8 mouse cellular contexts compared by ENCODE assay signal in genomic region chr4:149564452-149565407, GRCm38 (mm10). TPM values are rescaled to one million over a fixed set of nuclear protein-coding genes. Genes with fewer than 3 reads are reported as not detected.
DNase-seq lines count a peak whose midpoint lies in the region; ATAC-seq and TF ChIP-seq lines count a peak whose summit lies in the region.

No protein-coding gene starts in this region.

- peak; percentile 28 for DNase-seq in 416B (ENCODE audit: low read depth)
- peak; percentile 86 for DNase-seq in adrenal gland, postnatal 14 days
- peak; percentile 78 for DNase-seq in heart, postnatal 0 days (ENCODE audit: low spot score)
- DNase-seq in kidney, postnatal 14 days = peak; percentile 90
- DNase-seq in lung, postnatal 0 days (ENCODE audit: low spot score) = peak; percentile 96
- DNase-seq in right cerebral cortex, postnatal 4 days = peak; percentile 76
- DNase-seq in thymus, postnatal 10 days (ENCODE audit: low spot score in 2 of 2) = no peak

- peaks cover 48% of the 10 kb centered on the region for H3K4me1 ChIP-seq in embryonic facial prominence, embryonic 15.5 days
- peaks cover 22% of the 10 kb centered on the region for H3K4me1 ChIP-seq in heart, postnatal 0 days (ENCODE audit: control insufficient read depth, insufficient read depth)
- H3K4me1 ChIP-seq in lung, postnatal 0 days (ENCODE audit: insufficient read depth, low read depth, low read length) = peaks cover 9% of the 10 kb centered on the region

- H3K27me3 ChIP-seq in embryonic facial prominence, embryonic 15.5 days = no peaks in the 10 kb centered on the region
- 0 out of 2 replicates have a peak, but pooled peaks cover 7% of the 10 kb centered on the region for H3K27me3 ChIP-seq in heart, postnatal 0 days (ENCODE audit: control insufficient read depth, insufficient read depth, low read length)
- H3K27me3 ChIP-seq in lung, postnatal 0 days (replicated peaks; ENCODE audit: insufficient read depth, low read length) = no peaks in the 10 kb centered on the region

- ATAC-seq in embryonic facial prominence, embryonic 15.5 days (ENCODE audit: insufficient number of reproducible peaks, low FRiP score, low TSS enrichment, low read depth) = peak; percentile 69
- ATAC-seq in heart, postnatal 0 days (ENCODE audit: insufficient read depth, low read depth) = peak; percentile 77
- ATAC-seq in lung, postnatal 0 days = peak; percentile 91

- H3K9ac ChIP-seq in embryonic facial prominence, embryonic 15.5 days = no peak overlapping the region
- no peak overlapping the region for H3K9ac ChIP-seq in heart, postnatal 0 days (replicated peaks; ENCODE audit: low read depth, low read length)
- no peak overlapping the region for H3K9ac ChIP-seq in lung, postnatal 0 days (replicated peaks; ENCODE audit: low read depth)

- 0 out of 2 replicates have a peak, but pooled peaks cover 6% of the 10 kb centered on the region for H3K36me3 ChIP-seq in embryonic facial prominence, embryonic 15.5 days
- H3K36me3 ChIP-seq in heart, postnatal 0 days (replicated peaks; ENCODE audit: control insufficient read depth, insufficient read depth, low read length) = 0 out of 2 replicates have a peak, but pooled peaks cover 4% of the 10 kb centered on the region
- H3K36me3 ChIP-seq in lung, postnatal 0 days (ENCODE audit: insufficient read depth, low read length) = no peaks in the 10 kb centered on the region

- TF ChIP-seq EP300 in heart, postnatal 0 days (IDR thresholded peaks at IDR 0.05; ENCODE audit: low read depth) = no peak
- no peak for TF ChIP-seq EP300 in lung, postnatal 0 days (IDR thresholded peaks at IDR 0.05)

- TF ChIP-seq CTCF in heart, postnatal 0 days (IDR thresholded peaks at IDR 0.05; ENCODE audit: low read depth) = peak; percentile 46
- TF ChIP-seq CTCF in lung, postnatal 0 days (IDR thresholded peaks at IDR 0.05) = peak; percentile 70

- H3K27ac ChIP-seq in embryonic facial prominence, embryonic 15.5 days (replicated peaks) = no peak overlapping the region
- H3K27ac ChIP-seq in heart, postnatal 0 days (ENCODE audit: low read depth) = peak overlapping the region; percentile 36
- peak overlapping the region; percentile 69; the same call in 1 of the 2 replicates for H3K27ac ChIP-seq in lung, postnatal 0 days (ENCODE audit: low read length)

- no peak overlapping the region for H3K4me2 ChIP-seq in embryonic facial prominence, embryonic 15.5 days (replicated peaks)
- peak overlapping the region; percentile 43 for H3K4me2 ChIP-seq in heart, postnatal 0 days (ENCODE audit: low read depth, low read length)
- H3K4me2 ChIP-seq in lung, postnatal 0 days (replicated peaks; ENCODE audit: low read depth, low read length) = no peak overlapping the region; the same call in 1 of the 2 replicates

- no peak overlapping the region for H3K4me3 ChIP-seq in embryonic facial prominence, embryonic 15.5 days (replicated peaks)
- H3K4me3 ChIP-seq in heart, postnatal 0 days (ENCODE audit: low read depth, low read length) = peak overlapping the region; percentile 10; the same call in 1 of the 2 replicates
- no peak overlapping the region for H3K4me3 ChIP-seq in lung, postnatal 0 days (ENCODE audit: low read depth, low read length)

- H3K9me3 ChIP-seq in embryonic facial prominence, embryonic 15.5 days (replicated peaks) = no peaks in the 10 kb centered on the region
- H3K9me3 ChIP-seq in heart, postnatal 0 days (replicated peaks; ENCODE audit: control insufficient read depth, low read length) = no peaks in the 10 kb centered on the region
- no peaks in the 10 kb centered on the region for H3K9me3 ChIP-seq in lung, postnatal 0 days (ENCODE audit: low read length)

- WGBS in embryonic facial prominence, embryonic 15.5 days = 56% methylated on average over 20 of the region's 20 CpGs
- 40% methylated on average over 20 of the region's 20 CpGs for WGBS in heart, postnatal 0 days
- 27% methylated on average over 20 of the region's 20 CpGs for WGBS in lung, postnatal 0 days

RNA-seq across cellular contexts. Expression of gene Clstn1, which starts 21.5 kb away (rescaled TPM):
- total RNA-seq in adrenal gland, postnatal 14 days (2021) = 69.1 and 76.7 TPM in 2 replicates
- polyA plus RNA-seq in embryonic facial prominence, embryonic 15.5 days (2015; fragmentation: Nextera tagmentation; extraction: Ambion mirVana) = 64.5 and 71.4 TPM in 2 replicates
- 32.1 and 37.9 TPM in 2 replicates for total RNA-seq in heart, postnatal 0 days (2014; rRNA removed; ENCODE audit: low replicate concordance)
- polyA plus RNA-seq in heart, postnatal 0 days (2015; fragmentation: Nextera tagmentation; extraction: Ambion mirVana) = 12.6 and 14.3 TPM in 2 replicates
- polyA plus RNA-seq in lung, postnatal 0 days (2015; fragmentation: Nextera tagmentation; extraction: Ambion mirVana) = 43.6 and 48.7 TPM in 2 replicates

RNA-seq across cellular contexts. Expression of gene Ctnnbip1, which starts 46.7 kb away (rescaled TPM):
- total RNA-seq in adrenal gland, postnatal 14 days (2021) = 31.8 and 34.5 TPM in 2 replicates
- 67.8 and 72.7 TPM in 2 replicates for polyA plus RNA-seq in embryonic facial prominence, embryonic 15.5 days (2015; fragmentation: Nextera tagmentation; extraction: Ambion mirVana)
- total RNA-seq in heart, postnatal 0 days (2014; rRNA removed; ENCODE audit: low replicate concordance) = 31.8 and 35.9 TPM in 2 replicates
- 46.3 and 53.6 TPM in 2 replicates for polyA plus RNA-seq in heart, postnatal 0 days (2015; fragmentation: Nextera tagmentation; extraction: Ambion mirVana)
- polyA plus RNA-seq in lung, postnatal 0 days (2015; fragmentation: Nextera tagmentation; extraction: Ambion mirVana) = 38.4 and 40.1 TPM in 2 replicates

Comparison
In these comparisons a context has a peak if more than half of its experiments do, and no peak if none do; other contexts are left out.
1. DNase-seq: peak in 416B (single experiment), adrenal gland, postnatal 14 days (single experiment), heart, postnatal 0 days (single experiment), kidney, postnatal 14 days (single experiment), lung, postnatal 0 days (single experiment) and right cerebral cortex, postnatal 4 days (single experiment); none in thymus, postnatal 10 days (0 of 2).
2. Peak in every context shown above with its lines, with median percentiles within 50 percentile points of each other: ATAC-seq.